Mouse (Mus musculus): ENCODE results near the gene Rnf103. TPM values are rescaled to one million over a fixed set of nuclear protein-coding genes. Genes with fewer than 3 reads are reported as not detected.

The Rnf103 gene
- polyA plus RNA-seq, 1 experiment from 2014 or later, result 30.7 TPM

GRCm38 (mm10) chr6:71555507-71555951, 61.8 kb downstream of the Rnf103 start:
- Histone ChIP-seq H3K4me2 (ENCODE audit: low read depth, low read length) (no peak overlapping the region), H3K9me3 (ENCODE audit: control insufficient read depth, low read length) (no peaks in the 10 kb centered on the region), H3K4me3 (ENCODE audit: low read depth, low read length) (no peak overlapping the region), H3K4me1 (ENCODE audit: control insufficient read depth, insufficient read depth, low read length) (no peaks in the 10 kb centered on the region), H3K27me3 (ENCODE audit: control insufficient read depth, insufficient read depth, low read length) (no peaks in the 10 kb centered on the region), H3K36me3 (ENCODE audit: control insufficient read depth, insufficient read depth, low read length) (no peaks in the 10 kb centered on the region), H3K9ac (replicated peaks; ENCODE audit: low read depth, low read length) (no peak overlapping the region), H3K27ac (ENCODE audit: low read depth, low read length) (no peak overlapping the region)
- WGBS, result 91% methylated on average over 2 of the region's 2 CpGs
- ATAC-seq (ENCODE audit: low read depth), result no peak

DNA sequence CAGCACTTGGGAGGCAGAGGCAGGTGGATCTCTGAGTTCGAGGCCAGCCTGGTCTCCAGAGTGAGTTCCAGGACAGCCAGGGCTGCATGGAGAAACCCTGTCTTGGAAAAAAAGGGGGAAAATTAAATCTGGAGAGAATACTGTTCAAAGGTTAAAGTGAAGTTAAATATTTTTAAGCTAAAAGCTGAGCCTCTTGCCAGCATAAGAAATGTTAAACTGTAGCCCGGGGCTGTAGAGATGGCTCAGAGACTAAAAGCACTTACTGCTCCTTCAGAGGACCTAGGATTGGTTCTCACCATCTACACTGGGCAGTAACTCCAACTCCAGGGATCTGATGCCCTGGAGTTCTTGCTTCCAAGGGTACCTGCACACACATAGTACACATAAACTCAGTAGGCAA, 63.1 kb downstream of the Rnf103 start:
- Histone ChIP-seq H3K4me1 (ENCODE audit: control insufficient read depth, insufficient read depth, low read length) (no peaks in the 10 kb centered on the region), H3K4me3 (ENCODE audit: low read depth, low read length) (no peak overlapping the region), H3K9me3 (ENCODE audit: control insufficient read depth, low read length) (no peaks in the 10 kb centered on the region), H3K9ac (replicated peaks; ENCODE audit: low read depth, low read length) (no peak overlapping the region), H3K27me3 (ENCODE audit: control insufficient read depth, insufficient read depth, low read length) (no peaks in the 10 kb centered on the region), H3K27ac (ENCODE audit: low read depth, low read length) (no peak overlapping the region), H3K4me2 (ENCODE audit: low read depth, low read length) (no peak overlapping the region), H3K36me3 (ENCODE audit: control insufficient read depth, insufficient read depth, low read length) (no peaks in the 10 kb centered on the region; the same call in 1 of the 2 replicates)
- ATAC-seq (ENCODE audit: low read depth), result no peak
- WGBS, result 97% methylated on average over 2 of the region's 2 CpGs

Other genes starting within 250 kb of the Rnf103 start
- gene Krcc1, start 222.2 kb upstream of the Rnf103 start, polyA plus RNA-seq (2014; fragmentation: Nextera tagmentation; extraction: Ambion mirVana), result 15.7 and 20.8 TPM in 2 replicates
- 0.27 and 0.50 TPM in 2 replicates for gene Smyd1, start 171.7 kb upstream of the Rnf103 start, polyA plus RNA-seq (2014; fragmentation: Nextera tagmentation; extraction: Ambion mirVana)
- not detected in 2 replicates for gene Cd8b1, start 171.1 kb upstream of the Rnf103 start, polyA plus RNA-seq (2014; fragmentation: Nextera tagmentation; extraction: Ambion mirVana)
- not detected in 2 replicates for gene Cd8a, start 120.5 kb upstream of the Rnf103 start, polyA plus RNA-seq (2014; fragmentation: Nextera tagmentation; extraction: Ambion mirVana)
- gene Rmnd5a, start 53.3 kb upstream of the Rnf103 start, polyA plus RNA-seq (2014; fragmentation: Nextera tagmentation; extraction: Ambion mirVana), result 6.7 and 8.4 TPM in 2 replicates
- 51.0 and 62.9 TPM in 2 replicates for gene Chmp3, start 49.9 kb downstream of the Rnf103 start, polyA plus RNA-seq (2014; fragmentation: Nextera tagmentation; extraction: Ambion mirVana)
- gene Kdm3a, start 139.1 kb downstream of the Rnf103 start, polyA plus RNA-seq (2014; fragmentation: Nextera tagmentation; extraction: Ambion mirVana), result 30.7 and 39.6 TPM in 2 replicates
- 332 and 358 TPM in 2 replicates for gene Reep1, start 213.7 kb downstream of the Rnf103 start, polyA plus RNA-seq (2014; fragmentation: Nextera tagmentation; extraction: Ambion mirVana)

All from neural tube, embryonic 14.5 days (tissue).